Mouse (Mus musculus) hindbrain, embryonic 15.5 days (tissue): ENCODE measurements at regions not wholly inside any gene's neighbourhood (a gene's known extent, or its start where the extent isn't known, plus 50 kb on each side); places are given as distances from the start of the nearest gene placed in this dataset.
A peak's percentile ranks its signal among the peaks of the same experiment; 100 is the strongest.

ENCODE experiments used
- ATAC-seq: fragments of 200-750 bp; cut with Nextera tagmentation; 2 replicates; pipeline ENCODE4 v1.8.0; 2017; ENCODE audit warnings: low read depth, moderate number of reproducible peaks, moderate TSS enrichment; ENCODE audit not compliant: low FRiP score
- H3K27ac ChIP-seq: fragments of 300-500 bp; sonication (generic); replicated peaks from 2 replicates; pipeline ENCODE4 v1.5.1; 2015; ENCODE audit warnings: mild to moderate bottlenecking, inconsistent platforms
- H3K27me3 ChIP-seq: fragments of 300-500 bp; sonication (generic); 2 replicates; pipeline ENCODE4 v1.6.1; 2015; ENCODE audit warnings: control low read depth, inconsistent platforms
- H3K36me3 ChIP-seq: fragments of 300-500 bp; sonication (generic); 2 replicates; pipeline ENCODE4 v1.6.1; 2015; ENCODE audit warnings: control low read depth, inconsistent platforms
- H3K4me1 ChIP-seq: fragments of 300-500 bp; sonication (generic); replicated peaks from 2 replicates; pipeline ENCODE4 v1.6.1; 2015; ENCODE audit warnings: control low read depth, inconsistent platforms
- H3K4me2 ChIP-seq: fragments of 300-500 bp; sonication (generic); 2 replicates; pipeline ENCODE4 v1.6.1; 2015; ENCODE audit warnings: moderate library complexity, mild to moderate bottlenecking, inconsistent platforms
- H3K4me3 ChIP-seq: fragments of 300-500 bp; sonication (generic); 2 replicates; pipeline ENCODE4 v1.5.1; 2015; ENCODE audit warnings: mild to moderate bottlenecking, inconsistent platforms
- H3K9ac ChIP-seq: fragments of 300-500 bp; sonication (generic); 2 replicates; pipeline ENCODE4 v1.6.1; 2015; ENCODE audit warnings: inconsistent platforms
- H3K9me3 ChIP-seq: fragments of 300-500 bp; sonication (generic); 2 replicates; pipeline ENCODE4 v1.6.1; 2016; ENCODE audit warnings: control low read depth, inconsistent platforms
- WGBS: fragments of 180-500 bp; shearing (Covaris S2); methylation state at CpG from one replicate; pipeline ENCODE4 v1.1.7; 2015; 5-methylcytosine and 5-hydroxymethylcytosine counted together

GRCm38 (mm10) chr9:101510807-101511206 is 259.2 kb upstream of the Ppp2r3a start:
- no peak overlapping the region for H3K27ac ChIP-seq
- no peak overlapping the region for H3K9ac ChIP-seq
- WGBS = 49% methylated on average over 3 of the region's 3 CpGs
- no peaks in the 10 kb centered on the region for H3K36me3 ChIP-seq
- no peaks in the 10 kb centered on the region for H3K9me3 ChIP-seq
- no peak overlapping the region for H3K4me3 ChIP-seq
- no peak for ATAC-seq
- no peak overlapping the region for H3K4me2 ChIP-seq
- peaks cover 6% of the 10 kb centered on the region; the same call in 1 of the 2 replicates for H3K4me1 ChIP-seq
- no peaks in the 10 kb centered on the region for H3K27me3 ChIP-seq

DNA sequence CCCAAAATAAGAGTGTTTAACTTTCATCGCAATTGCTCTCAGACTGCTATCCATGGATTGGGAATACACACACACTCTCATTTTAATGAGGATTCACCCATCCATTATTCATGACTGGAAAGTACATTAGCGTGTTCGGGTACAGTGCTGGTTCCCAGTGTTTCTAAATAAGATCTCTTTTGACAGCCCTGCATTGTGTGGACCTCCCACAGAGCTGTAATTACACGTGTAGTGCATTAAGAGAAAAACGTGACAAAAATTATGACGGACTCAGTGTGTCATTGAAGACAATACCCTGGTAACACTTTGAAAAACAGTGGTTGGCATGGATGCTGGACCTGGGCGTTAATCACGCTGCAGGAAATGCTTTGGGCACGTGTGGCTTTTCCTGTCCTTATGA is 257.6 kb upstream of the Ppp2r3a start:
- H3K27me3 ChIP-seq = no peaks in the 10 kb centered on the region
- no peak overlapping the region for H3K9ac ChIP-seq
- 45% methylated on average over 9 of the region's 9 CpGs for WGBS
- no peak overlapping the region for H3K4me2 ChIP-seq
- no peaks in the 10 kb centered on the region for H3K9me3 ChIP-seq
- H3K36me3 ChIP-seq = no peaks in the 10 kb centered on the region
- no peak for ATAC-seq
- H3K27ac ChIP-seq = no peak overlapping the region
- H3K4me1 ChIP-seq = peaks cover 6% of the 10 kb centered on the region; the same call in 1 of the 2 replicates
- no peak overlapping the region for H3K4me3 ChIP-seq

GRCm38 (mm10) chr9:101507023-101507690 is 255.6 kb upstream of the Ppp2r3a start:
- Histone ChIP-seq H3K4me2 (no peak overlapping the region), H3K9ac (no peak overlapping the region), H3K27me3 (no peaks in the 10 kb centered on the region), H3K36me3 (no peaks in the 10 kb centered on the region), H3K27ac (no peak overlapping the region), H3K9me3 (no peaks in the 10 kb centered on the region), H3K4me3 (no peak overlapping the region), H3K4me1 (peaks cover 6% of the 10 kb centered on the region; the same call in 1 of the 2 replicates)
- WGBS = 82% methylated on average over 6 of the region's 6 CpGs
- ATAC-seq = no peak

GRCm38 (mm10) chr9:101501706-101502465 is 250.3 kb upstream of the Ppp2r3a start:
- Histone ChIP-seq H3K4me2 (no peak overlapping the region), H3K9me3 (no peaks in the 10 kb centered on the region), H3K9ac (no peak overlapping the region), H3K36me3 (no peaks in the 10 kb centered on the region), H3K27me3 (no peaks in the 10 kb centered on the region), H3K4me3 (no peak overlapping the region), H3K27ac (peak overlapping the region; percentile 34; the same call in 1 of the 2 replicates), H3K4me1 (0 out of 2 replicates have a peak, but pooled peaks cover 5% of the 10 kb centered on the region)
- WGBS = 58% methylated on average over 16 of the region's 16 CpGs
- no peak for ATAC-seq

DNA sequence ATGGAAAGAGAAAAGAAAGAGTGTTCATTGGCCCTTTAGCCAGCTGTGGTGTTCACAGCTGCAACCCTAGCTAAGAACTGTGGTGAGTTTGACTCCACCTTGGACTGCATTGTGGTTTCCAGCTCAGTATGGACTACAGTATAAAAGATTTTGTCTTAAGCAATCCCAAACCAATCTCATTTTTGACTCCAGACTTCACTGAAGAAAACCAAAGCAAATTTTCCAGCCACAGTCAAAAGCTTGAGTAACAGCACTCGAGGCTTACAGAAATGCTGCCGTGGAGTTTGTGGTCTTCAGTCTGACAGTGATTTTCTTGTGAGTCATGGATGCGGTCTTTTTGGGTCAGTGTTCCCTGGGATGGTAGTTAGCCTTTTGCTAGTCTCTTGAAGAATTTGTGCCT is 249.4 kb upstream of the Ppp2r3a start:
- peaks cover 10% of the 10 kb centered on the region for H3K4me1 ChIP-seq
- no peak overlapping the region for H3K27ac ChIP-seq
- H3K27me3 ChIP-seq = no peaks in the 10 kb centered on the region
- H3K4me2 ChIP-seq = no peak overlapping the region
- no peak overlapping the region for H3K9ac ChIP-seq
- H3K9me3 ChIP-seq = no peaks in the 10 kb centered on the region
- no peaks in the 10 kb centered on the region for H3K36me3 ChIP-seq
- ATAC-seq = no peak
- no peak overlapping the region for H3K4me3 ChIP-seq
- WGBS = 88% methylated on average over 3 of the region's 3 CpGs

DNA sequence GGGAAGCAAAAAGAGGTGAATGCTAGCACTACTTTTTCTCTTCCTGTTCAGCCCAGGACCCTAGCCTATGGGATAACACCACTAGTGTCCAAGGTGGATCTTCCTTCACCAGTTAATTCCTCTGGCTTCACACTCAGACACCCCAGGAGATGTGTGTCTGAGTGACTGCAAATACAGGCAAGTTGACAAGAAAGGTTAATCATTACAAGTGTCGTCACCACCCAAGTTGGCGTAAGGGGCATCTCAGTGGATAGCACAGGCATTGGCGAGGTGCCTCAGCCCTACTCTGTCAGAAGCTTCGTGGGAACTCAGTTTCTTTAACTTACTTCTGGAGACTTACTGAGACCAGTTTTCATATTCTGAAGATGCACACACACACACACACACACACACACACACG is 247.1 kb upstream of the Ppp2r3a start:
- Histone ChIP-seq H3K4me2 (no peak overlapping the region), H3K27me3 (no peaks in the 10 kb centered on the region), H3K27ac (no peak overlapping the region), H3K4me1 (peaks cover 20% of the 10 kb centered on the region), H3K9ac (no peak overlapping the region), H3K4me3 (no peak overlapping the region), H3K9me3 (no peaks in the 10 kb centered on the region), H3K36me3 (no peaks in the 10 kb centered on the region)
- 90% methylated on average over 5 of the region's 5 CpGs for WGBS
- ATAC-seq = no peak

DNA sequence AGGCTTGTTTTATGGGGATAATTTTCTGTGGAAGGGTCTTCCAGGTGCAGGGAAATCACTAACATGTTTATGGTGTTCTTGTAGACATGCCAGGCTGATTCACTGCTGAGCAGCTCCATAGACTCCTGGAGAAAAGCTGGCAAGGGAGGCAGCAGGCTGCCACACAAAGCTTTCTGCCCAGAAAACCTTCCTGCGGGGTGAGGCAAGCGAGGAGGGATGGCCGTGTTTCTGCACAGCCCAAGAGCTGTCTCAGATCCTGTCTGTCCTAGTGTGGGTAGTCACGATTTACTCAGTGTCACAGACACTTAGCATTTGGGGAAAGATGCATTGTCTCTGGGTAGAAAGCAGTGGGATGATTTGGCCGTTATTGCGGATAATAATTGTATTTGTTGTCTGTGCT is 244.2 kb upstream of the Ppp2r3a start:
- Histone ChIP-seq H3K36me3 (no peaks in the 10 kb centered on the region), H3K9me3 (no peaks in the 10 kb centered on the region), H3K4me1 (peaks cover 14% of the 10 kb centered on the region), H3K4me2 (0 out of 2 replicates have a peak overlapping the region, but pooled peaks have one; percentile 9), H3K27ac (peak overlapping the region; percentile 76), H3K4me3 (no peak overlapping the region), H3K9ac (no peak overlapping the region), H3K27me3 (no peaks in the 10 kb centered on the region)
- peak; percentile 56; the same call in 1 of the 2 replicates for ATAC-seq
- WGBS = 28% methylated on average over 6 of the region's 6 CpGs

DNA sequence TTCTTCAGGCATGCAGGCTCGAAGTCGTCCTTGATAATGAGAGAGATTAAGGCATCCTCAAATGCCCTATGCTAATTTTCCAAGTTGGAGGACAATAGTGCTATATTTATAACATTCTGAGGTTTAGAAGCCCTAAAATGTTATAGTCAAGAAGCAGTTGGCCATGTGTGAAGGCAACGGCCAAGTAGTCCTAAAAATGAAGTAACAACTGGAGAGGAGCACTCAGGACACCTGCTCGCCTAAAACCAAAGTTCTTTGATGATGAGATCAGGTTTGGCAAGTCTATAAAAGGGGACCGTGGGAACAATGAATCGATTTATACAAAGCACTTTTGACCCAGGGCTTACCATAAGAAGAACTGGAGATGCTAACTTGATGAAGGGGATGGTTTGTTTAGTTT is 237.4 kb upstream of the Ppp2r3a start:
- no peak overlapping the region for H3K9ac ChIP-seq
- H3K4me1 ChIP-seq = no peaks in the 10 kb centered on the region
- no peak overlapping the region for H3K27ac ChIP-seq
- ATAC-seq = no peak
- H3K36me3 ChIP-seq = no peaks in the 10 kb centered on the region
- no peak overlapping the region for H3K4me3 ChIP-seq
- H3K4me2 ChIP-seq = no peak overlapping the region
- H3K27me3 ChIP-seq = no peaks in the 10 kb centered on the region
- 83% methylated on average over 6 of the region's 6 CpGs for WGBS
- no peaks in the 10 kb centered on the region for H3K9me3 ChIP-seq

DNA sequence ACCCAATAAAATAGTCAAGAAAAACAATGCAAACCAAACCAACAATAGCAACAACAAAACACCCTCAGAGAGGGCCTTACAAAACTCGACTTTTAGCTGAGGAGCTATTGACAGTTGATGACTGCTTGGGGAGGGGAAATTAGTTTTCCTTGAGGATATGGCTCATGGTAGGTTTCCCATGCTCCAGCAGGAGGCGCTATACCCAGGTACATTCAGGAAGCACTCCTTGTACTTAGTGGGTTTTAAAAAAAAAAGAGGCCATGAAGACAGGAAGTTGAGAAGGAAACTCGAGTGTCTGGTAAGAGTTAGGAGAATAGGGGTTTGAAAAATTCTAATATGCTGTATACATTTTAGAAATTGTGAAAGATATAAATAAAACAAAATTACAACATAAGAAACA is 224.6 kb upstream of the Ppp2r3a start:
- Histone ChIP-seq H3K9ac (no peak overlapping the region), H3K4me3 (no peak overlapping the region), H3K27ac (no peak overlapping the region), H3K27me3 (no peaks in the 10 kb centered on the region), H3K36me3 (no peaks in the 10 kb centered on the region), H3K4me2 (no peak overlapping the region), H3K4me1 (peaks cover 19% of the 10 kb centered on the region), H3K9me3 (no peaks in the 10 kb centered on the region)
- WGBS = 74% methylated on average over 3 of the region's 3 CpGs
- no peak for ATAC-seq

GRCm38 (mm10) chr9:101473074-101473461 is 221.5 kb upstream of the Ppp2r3a start:
- ATAC-seq = 0 out of 2 replicates have a peak, but pooled peaks have one; percentile 40
- 40% methylated on average over 4 of the region's 4 CpGs for WGBS
- H3K4me1 ChIP-seq = peaks cover 20% of the 10 kb centered on the region

GRCm38 (mm10) chr9:101472101-101473073 is 220.8 kb upstream of the Ppp2r3a start:
- 0 out of 2 replicates have a peak overlapping the region, but pooled peaks have one; percentile 3 for H3K4me2 ChIP-seq

More at GRCm38 (mm10) chr9:101473074-101473461, 221.5 kb upstream of the Ppp2r3a start:
- no peak overlapping the region for H3K4me3 ChIP-seq
- peak overlapping the region; percentile 78 for H3K27ac ChIP-seq
- no peak overlapping the region for H3K4me2 ChIP-seq
- no peaks in the 10 kb centered on the region for H3K36me3 ChIP-seq
- no peaks in the 10 kb centered on the region for H3K27me3 ChIP-seq
- no peak overlapping the region for H3K9ac ChIP-seq
- H3K9me3 ChIP-seq = no peaks in the 10 kb centered on the region

More at GRCm38 (mm10) chr9:101472101-101473073, 220.8 kb upstream of the Ppp2r3a start:
- peaks cover 20% of the 10 kb centered on the region for H3K4me1 ChIP-seq
- no peaks in the 10 kb centered on the region for H3K36me3 ChIP-seq
- 15% methylated on average over 8 of the region's 8 CpGs for WGBS
- no peaks in the 10 kb centered on the region for H3K9me3 ChIP-seq
- no peak overlapping the region for H3K4me3 ChIP-seq
- H3K27me3 ChIP-seq = no peaks in the 10 kb centered on the region
- ATAC-seq = peak; percentile 84
- peak overlapping the region; percentile 78 for H3K27ac ChIP-seq
- no peak overlapping the region for H3K9ac ChIP-seq
